Mouse (Mus musculus) myocyte (in vitro differentiated cells): Measurements from ENCODE around the gene Clec4a1.

Experiments
- CEBPB ChIP-seq: IDR thresholded peaks from 2 replicates; pipeline ENCODE4 v1.6.1; 2011; ENCODE audit warnings: mild to moderate bottlenecking, moderate library complexity; ENCODE audit not compliant: poor library complexity, insufficient read depth, severe bottlenecking
- E2F4 ChIP-seq: IDR thresholded peaks from one replicate; pipeline ENCODE4 v1.6.1; 2011; ENCODE audit warnings: mild to moderate bottlenecking, control low read depth, moderate library complexity; ENCODE audit not compliant: insufficient read depth
- MAX ChIP-seq: IDR thresholded peaks from one replicate; pipeline ENCODE4 v1.6.1; 2011; ENCODE audit warnings: low read depth, mild to moderate bottlenecking, control low read depth
- MYOD1 ChIP-seq, 3 experiments: IDR thresholded peaks; one replicate each; pipeline ENCODE4 v1.6.1; 2011; ENCODE audit warnings: control low read depth in 2 of 3, low read depth in 2 of 3, mild to moderate bottlenecking in 2 of 3, moderate library complexity in 1 of 3; ENCODE audit not compliant: insufficient read length in 2 of 3, control insufficient read depth in 1 of 3
- MYOG ChIP-seq, 3 experiments: IDR thresholded peaks; one replicate each; pipeline ENCODE4 v1.6.1; 2011; ENCODE audit warnings: control low read depth in 2 of 3, low read depth in 2 of 3, mild to moderate bottlenecking in 2 of 3; ENCODE audit not compliant: insufficient read length in 2 of 3, control insufficient read depth in 1 of 3, insufficient read depth in 1 of 3
- POLR2A ChIP-seq: IDR thresholded peaks from one replicate; pipeline ENCODE4 v1.6.1; 2011; ENCODE audit warnings: low read depth, mild to moderate bottlenecking, control low read depth, moderate library complexity; ENCODE audit not compliant: insufficient read length
- POLR2AphosphoS2 ChIP-seq: IDR thresholded peaks from one replicate; pipeline ENCODE4 v1.6.1; 2011; ENCODE audit warnings: low read depth, control low read depth; ENCODE audit not compliant: insufficient read length
- TCF12 ChIP-seq: IDR thresholded peaks from one replicate; pipeline ENCODE4 v1.6.1; 2011; ENCODE audit warnings: mild to moderate bottlenecking, control low read depth; ENCODE audit not compliant: poor library complexity, insufficient read depth, severe bottlenecking
- USF1 ChIP-seq: IDR thresholded peaks from one replicate; pipeline ENCODE4 v1.6.1; 2011; ENCODE audit warnings: low read depth, mild to moderate bottlenecking, control low read depth, moderate library complexity

- no peak for TF ChIP-seq POLR2A
- TF ChIP-seq MAX = no peak
- no peak for TF ChIP-seq POLR2AphosphoS2
- no peak for TF ChIP-seq MYOD1 (IDR thresholded peaks at IDR 0.05; ENCODE audit: control insufficient read depth in 1 of 3, insufficient read length in 2 of 3, low read depth in 2 of 3)
- TF ChIP-seq CEBPB = no peak
- no peak for TF ChIP-seq USF1
- TF ChIP-seq MYOG (IDR thresholded peaks at IDR 0.05; ENCODE audit: control insufficient read depth in 1 of 3, insufficient read depth in 1 of 3, insufficient read length in 2 of 3, low read depth in 2 of 3) = no peak
- no peak for TF ChIP-seq E2F4
- no peak for TF ChIP-seq TCF12
Measured at GRCm38 (mm10) chr6:122879141-122879735, 42.4 kb upstream of the Clec4a1 start.
